Mouse (Mus musculus): ENCODE measurements at regions not wholly inside any gene's neighbourhood (a gene's known extent, or its start where the extent isn't known, plus 50 kb on each side); places are given as distances from the start of the nearest gene placed in this dataset.

- no peak for TF ChIP-seq CTCF (IDR thresholded peaks at IDR 0.05; ENCODE audit: borderline replicate concordance, insufficient read depth, low read length)
- no peak for TF ChIP-seq POLR2A (IDR thresholded peaks at IDR 0.05; ENCODE audit: low read depth, low read length)
These were observed 1086.4 kb downstream of the Diaph3 start for GRCm38 (mm10) chr14:86054668-86055067.

Data from embryonic fibroblast, embryonic 13.5 days (primary cell).